In genomic region chr7:90320124-90320523, GRCm38 (mm10) we compare ENCODE assay signal across 37 mouse cellular contexts. TPM values are rescaled to one million over a fixed set of nuclear protein-coding genes. Genes with fewer than 3 reads are reported as not detected.
"Had no signal": no experiment of that assay in that cellular context is flagged by ENCODE, and none has a peak within 500 bp of the region (broad histone marks: within the 10 kb centered on the region; RNA-seq: fewer than 3 reads in every experiment).

No protein-coding gene starts in this region.

- H3K4me1 ChIP-seq: heart, embryonic 13.5 days; heart, embryonic 15.5 days; hindbrain, embryonic 12.5 days; intestine, embryonic 15.5 days; limb, embryonic 15.5 days; liver, embryonic 12.5 days had no signal

- H3K36me3 ChIP-seq: heart, embryonic 13.5 days; heart, embryonic 15.5 days; hindbrain, embryonic 10.5 days; hindbrain, embryonic 12.5 days; intestine, embryonic 15.5 days; limb, embryonic 15.5 days; liver, embryonic 12.5 days had no signal

- H3K27me3 ChIP-seq: heart, embryonic 13.5 days; heart, embryonic 15.5 days; hindbrain, embryonic 12.5 days; intestine, embryonic 15.5 days; limb, embryonic 15.5 days; liver, embryonic 12.5 days had no signal

- ATAC-seq: hindbrain, embryonic 16.5 days; inflammation-experienced regulatory T-cells, adult 6 months; intestine, embryonic 15.5 days; intestine, postnatal 0 days; liver, embryonic 12.5 days had no signal

- H3K4me3 ChIP-seq: heart, adult 2 months; heart, embryonic 13.5 days; heart, embryonic 15.5 days; hindbrain, embryonic 10.5 days; hindbrain, embryonic 12.5 days; intestine, embryonic 15.5 days; layer of hippocampus, adult 2 months; left cerebral cortex, adult 2 months; limb, embryonic 15.5 days; liver, embryonic 12.5 days had no signal

- DNase-seq: gastrocnemius, postnatal 14 days; gastrocnemius, postnatal 36 days; heart, adult 11 months; heart, adult 2 months; heart, postnatal 14 days; heart, postnatal 36 days; kidney, adult 18-20 months; kidney, adult 8-10 months; kidney, postnatal 10 days; kidney, postnatal 25 days; kidney, postnatal 4 days had no signal

- H3K27ac ChIP-seq: heart, adult 2 months; heart, embryonic 13.5 days; heart, embryonic 15.5 days; hindbrain, embryonic 10.5 days; hindbrain, embryonic 12.5 days; hindbrain, embryonic 14.5 days; intestine, embryonic 15.5 days; layer of hippocampus, adult 2 months; left cerebral cortex, adult 2 months; limb, embryonic 15.5 days; liver, embryonic 12.5 days; liver, embryonic 14.5 days had no signal

- H3K4me2 ChIP-seq: heart, embryonic 11.5 days; heart, embryonic 13.5 days; heart, embryonic 15.5 days; hindbrain, embryonic 12.5 days; hindbrain, embryonic 14.5 days; intestine, embryonic 15.5 days; limb, embryonic 15.5 days; liver, embryonic 12.5 days had no signal

- H3K9me3 ChIP-seq: heart, embryonic 13.5 days; heart, embryonic 15.5 days; hindbrain, embryonic 10.5 days; hindbrain, embryonic 12.5 days; intestine, embryonic 15.5 days; limb, embryonic 15.5 days; liver, embryonic 12.5 days had no signal

- H3K9ac ChIP-seq: heart, embryonic 13.5 days; heart, embryonic 15.5 days; hindbrain, embryonic 12.5 days; hindbrain, embryonic 14.5 days; intestine, embryonic 15.5 days; limb, embryonic 15.5 days; liver, embryonic 12.5 days; liver, embryonic 14.5 days had no signal

RNA-seq across cellular contexts. Expression of gene Ccdc83, which starts 54.5 kb away (rescaled TPM):
- total RNA-seq: gastrocnemius, adult 18-20 months; gastrocnemius, adult 8-10 months; gastrocnemius, postnatal 36 days; heart, adult 2 months; layer of hippocampus, adult 2 months; layer of hippocampus, postnatal 10 days; layer of hippocampus, postnatal 25 days; left cerebral cortex, adult 2 months; left cerebral cortex, postnatal 14 days; left cerebral cortex, postnatal 36 days; liver, adult 2 months had no signal
- polyA plus RNA-seq: heart, embryonic 11.5 days; heart, embryonic 13.5 days; heart, embryonic 15.5 days; heart, postnatal 0 days; hindbrain, embryonic 10.5 days; hindbrain, embryonic 12.5 days; hindbrain, embryonic 14.5 days; hindbrain, embryonic 16.5 days; intestine, embryonic 15.5 days; intestine, postnatal 0 days; kidney, embryonic 14.5 days; kidney, embryonic 16.5 days; limb, embryonic 11.5 days; limb, embryonic 15.5 days; liver, adult 2 months; liver, embryonic 12.5 days; liver, embryonic 14.5 days had no signal
